Mouse (Mus musculus) inflammation-experienced regulatory T-cells, adult 6 months (primary cell): Measurements from ENCODE around the gene Hdac9. TPM values are rescaled to one million over a fixed set of nuclear protein-coding genes. Genes with fewer than 3 reads are reported as not detected.

ENCODE experiments used
- ATAC-seq: one replicate; pipeline ENCODE4 v1.8.0; 2017
- polyA plus RNA-seq, 3 experiments: library from polyadenylated mRNA; unstranded; fragments of 100-300 nt; shearing (Covaris generic); gene quantifications; one replicate each; pipeline ENCODE4 v1.2.1; 2017

The Hdac9 gene
- polyA plus RNA-seq, 3 experiments from 2014 or later, result 0.36 to 1.3 (median 1.1) TPM

GRCm38 (mm10) chr12:34587171-34587570 lies 329.7 kb downstream of the Hdac9 start:
- ATAC-seq, result no peak

- no peak for ATAC-seq
Observed at GRCm38 (mm10) chr12:34582522-34582921, 334.4 kb downstream of the Hdac9 start.

GRCm38 (mm10) chr12:34579220-34579619 lies 337.7 kb downstream of the Hdac9 start:
- ATAC-seq, result no peak

GRCm38 (mm10) chr12:34571069-34571468 lies 345.8 kb downstream of the Hdac9 start:
- no peak for ATAC-seq

GRCm38 (mm10) chr12:34569472-34569871 lies 347.4 kb downstream of the Hdac9 start:
- no peak for ATAC-seq

- no peak for ATAC-seq
Observed at GRCm38 (mm10) chr12:34569052-34569451, 347.8 kb downstream of the Hdac9 start.

GRCm38 (mm10) chr12:34562331-34562730 lies 354.6 kb downstream of the Hdac9 start:
- peak; percentile 43 for ATAC-seq

GRCm38 (mm10) chr12:34559001-34559400 lies 357.9 kb downstream of the Hdac9 start:
- no peak for ATAC-seq

GRCm38 (mm10) chr12:34554803-34555202 lies 362.1 kb downstream of the Hdac9 start:
- ATAC-seq, result no peak

GRCm38 (mm10) chr12:34550268-34550667 lies 366.6 kb downstream of the Hdac9 start:
- ATAC-seq, result no peak

- no peak for ATAC-seq
Observed at GRCm38 (mm10) chr12:34529165-34529545, 387.7 kb downstream of the Hdac9 start.

GRCm38 (mm10) chr12:34528201-34529164 lies 388.4 kb downstream of the Hdac9 start:
- ATAC-seq, result no peak

GRCm38 (mm10) chr12:34527761-34528160 lies 389.1 kb downstream of the Hdac9 start:
- ATAC-seq, result no peak

GRCm38 (mm10) chr12:34521468-34521867 lies 395.4 kb downstream of the Hdac9 start:
- no peak for ATAC-seq

GRCm38 (mm10) chr12:34516769-34517562 lies 399.9 kb downstream of the Hdac9 start:
- no peak for ATAC-seq

GRCm38 (mm10) chr12:34506345-34506744 lies 410.6 kb downstream of the Hdac9 start:
- no peak for ATAC-seq

GRCm38 (mm10) chr12:34498751-34499626 lies 417.9 kb downstream of the Hdac9 start:
- no peak for ATAC-seq

- no peak for ATAC-seq
Observed at GRCm38 (mm10) chr12:34498331-34498730, 418.6 kb downstream of the Hdac9 start.

GRCm38 (mm10) chr12:34497702-34498101 lies 419.2 kb downstream of the Hdac9 start:
- ATAC-seq, result peak; percentile 72

GRCm38 (mm10) chr12:34495940-34496339 lies 421.0 kb downstream of the Hdac9 start:
- ATAC-seq, result peak; percentile 69

GRCm38 (mm10) chr12:34489629-34490028 lies 427.3 kb downstream of the Hdac9 start:
- peak; percentile 60 for ATAC-seq

GRCm38 (mm10) chr12:34487666-34488065 lies 429.2 kb downstream of the Hdac9 start:
- ATAC-seq, result no peak
